Mouse (Mus musculus) C2C12 (cell line): ENCODE measurements at regions not wholly inside any gene's neighbourhood (a gene's known extent, or its start where the extent isn't known, plus 50 kb on each side); places are given as distances from the start of the nearest gene placed in this dataset.

ENCODE experiments used
- H3K27me3 ChIP-seq: one replicate; pipeline ENCODE4 v1.6.1; 2011; ENCODE audit not compliant: control insufficient read depth, insufficient read depth, insufficient read length
- H3K36me3 ChIP-seq: one replicate; pipeline ENCODE4 v1.6.1; 2011; ENCODE audit not compliant: control insufficient read depth, insufficient read depth
- H3K4me3 ChIP-seq: one replicate; pipeline ENCODE4 v1.5.1; 2011; ENCODE audit warnings: mild to moderate bottlenecking, control low read depth; ENCODE audit not compliant: poor library complexity, insufficient read depth, severe bottlenecking
- H3K79me2 ChIP-seq: one replicate; pipeline ENCODE4 v1.6.1; 2011; ENCODE audit not compliant: control insufficient read depth, insufficient read depth
- H3K79me3 ChIP-seq: one replicate; pipeline ENCODE4 v1.6.1; 2011; ENCODE audit warnings: low read depth, control low read depth
- H3ac ChIP-seq: one replicate; pipeline ENCODE3; 2011; ENCODE audit warnings: low read depth; ENCODE audit not compliant: control insufficient read depth, insufficient read length
- CEBPB ChIP-seq: IDR thresholded peaks from one replicate; pipeline ENCODE4 v1.6.1; 2011; ENCODE audit warnings: low read depth, mild to moderate bottlenecking, control low read depth, moderate library complexity
- CTCF ChIP-seq: IDR thresholded peaks from one replicate; pipeline ENCODE4 v1.5.1; 2011; ENCODE audit not compliant: control insufficient read depth, insufficient read depth, insufficient read length
- FOSL1 ChIP-seq: IDR thresholded peaks from one replicate; pipeline ENCODE4 v1.8.0; 2011; ENCODE audit warnings: mild to moderate bottlenecking, low read length; ENCODE audit not compliant: poor library complexity, insufficient read depth, severe bottlenecking
- MAX ChIP-seq: IDR thresholded peaks from one replicate; pipeline ENCODE4 v1.6.1; 2011; ENCODE audit warnings: mild to moderate bottlenecking, control low read depth
- MYOD1 ChIP-seq: IDR thresholded peaks from one replicate; pipeline ENCODE4 v1.6.1; 2011; ENCODE audit warnings: low read depth; ENCODE audit not compliant: control insufficient read depth, insufficient read length
- MYOG ChIP-seq: IDR thresholded peaks from one replicate; pipeline ENCODE4 v1.6.1; 2011; ENCODE audit not compliant: control insufficient read depth, insufficient read length; ENCODE audit errors: extremely low read depth
- USF1 ChIP-seq: IDR thresholded peaks from one replicate; pipeline ENCODE4 v1.6.1; 2011; ENCODE audit warnings: low read depth, mild to moderate bottlenecking, control low read depth, moderate library complexity

DNA sequence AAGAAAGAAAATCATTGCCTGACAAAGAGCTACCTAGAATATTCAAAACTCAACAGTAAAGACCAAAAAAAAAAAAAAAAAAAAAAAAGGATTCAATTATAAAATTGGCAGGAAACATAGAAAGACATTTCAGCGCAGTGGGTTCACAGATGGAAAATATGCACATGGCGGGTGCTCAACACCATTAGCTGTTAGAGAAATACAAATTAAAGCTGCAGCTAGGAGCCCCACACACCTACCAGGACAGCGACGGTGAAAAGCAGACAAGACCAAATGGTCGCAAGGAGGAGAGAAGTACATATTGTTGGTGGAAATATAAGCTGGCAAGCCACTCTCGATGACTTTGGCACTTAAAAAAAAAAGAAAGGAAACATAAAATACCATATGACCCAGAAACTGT, 183.6 kb upstream of the Rad23b start:
- no peak overlapping the region for H3K4me3 ChIP-seq
- no peaks in the 10 kb centered on the region for H3K79me3 ChIP-seq
- TF ChIP-seq MYOG (no peak), MYOD1 (no peak), USF1 (no peak), MAX (no peak), CEBPB (no peak), CTCF (no peak), FOSL1 (no peak)
- no peaks in the 10 kb centered on the region for H3K36me3 ChIP-seq
- no peaks in the 10 kb centered on the region for H3K27me3 ChIP-seq
- H3ac ChIP-seq, result no peak overlapping the region
- no peaks in the 10 kb centered on the region for H3K79me2 ChIP-seq

DNA sequence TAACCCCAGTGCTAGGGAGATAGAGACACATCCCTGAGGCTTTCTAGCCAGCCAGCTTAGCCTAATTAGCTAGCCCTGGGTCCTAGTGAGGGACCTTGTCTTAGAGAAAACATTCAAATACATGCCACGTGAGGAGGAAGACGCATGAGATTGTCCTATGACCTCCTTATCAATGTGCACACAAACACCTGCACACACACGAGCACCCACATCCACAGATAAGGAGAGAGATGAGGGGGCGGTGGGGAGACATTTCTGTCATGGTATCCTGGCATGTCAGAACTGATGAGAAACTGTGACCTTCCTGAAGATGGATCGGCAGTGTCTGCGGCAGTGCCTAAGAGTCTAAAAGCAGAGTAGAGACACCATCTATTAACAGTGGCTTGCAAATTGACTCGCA, 180.8 kb upstream of the Rad23b start:
- H3ac ChIP-seq, result no peak overlapping the region
- TF ChIP-seq MAX, result no peak
- TF ChIP-seq USF1, result no peak
- no peak for TF ChIP-seq CTCF
- no peak for TF ChIP-seq FOSL1
- no peak for TF ChIP-seq CEBPB
- no peak for TF ChIP-seq MYOD1
- TF ChIP-seq MYOG, result no peak
- H3K79me2 ChIP-seq, result no peaks in the 10 kb centered on the region
- no peaks in the 10 kb centered on the region for H3K36me3 ChIP-seq
- H3K4me3 ChIP-seq, result no peak overlapping the region
- no peaks in the 10 kb centered on the region for H3K79me3 ChIP-seq
- H3K27me3 ChIP-seq, result no peaks in the 10 kb centered on the region

DNA sequence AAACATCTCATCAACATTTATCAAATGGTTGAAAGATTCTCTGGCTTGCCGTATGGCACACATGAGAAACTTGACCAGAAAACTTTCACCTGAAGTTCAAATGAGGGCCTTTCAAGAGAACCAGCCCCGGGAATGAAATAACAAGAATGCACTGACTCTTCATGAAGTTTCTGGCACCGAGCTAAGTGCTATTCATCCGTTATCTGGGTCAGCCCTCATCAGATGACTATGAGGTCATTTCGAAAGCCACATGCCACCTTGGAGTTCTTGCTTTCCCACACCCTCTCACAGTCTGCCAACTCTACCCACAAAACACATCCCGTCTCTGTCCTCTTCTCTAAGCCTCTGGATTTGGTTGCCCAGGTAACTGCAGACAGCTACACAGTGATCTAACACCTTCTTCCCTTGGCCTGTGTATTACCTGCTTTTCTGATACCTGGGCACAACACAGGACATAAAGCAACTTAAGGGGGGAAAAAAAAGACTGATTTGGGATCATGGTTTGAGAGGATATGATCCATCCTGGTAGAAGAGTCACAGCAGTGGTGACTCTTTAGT, 177.4 kb upstream of the Rad23b start:
- Histone ChIP-seq H3K4me3 (no peak overlapping the region), H3K36me3 (no peaks in the 10 kb centered on the region)

DNA sequence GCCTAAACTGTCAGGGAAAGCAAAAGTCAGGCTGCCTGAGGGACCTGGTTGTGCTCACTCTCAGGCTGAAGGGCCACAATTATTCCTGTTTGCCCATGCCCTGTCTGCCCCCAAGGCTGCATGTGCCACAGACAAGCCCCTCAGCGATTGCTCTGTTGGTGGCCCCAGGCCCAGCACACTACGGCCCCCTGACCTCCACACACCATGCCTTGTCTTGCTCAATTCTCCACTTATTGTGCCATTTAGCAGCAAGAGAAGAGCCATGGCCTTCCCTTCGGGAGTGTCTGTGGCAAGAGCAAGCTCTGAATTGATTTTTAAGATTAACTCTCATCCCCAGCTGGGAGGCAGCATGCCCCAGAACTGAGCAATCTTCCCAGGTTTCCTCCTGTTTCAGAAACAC, 173.8 kb upstream of the Rad23b start:
- Histone ChIP-seq H3K4me3 (no peak overlapping the region), H3ac (no peak overlapping the region), H3K79me3 (no peaks in the 10 kb centered on the region), H3K79me2 (no peaks in the 10 kb centered on the region), H3K27me3 (no peaks in the 10 kb centered on the region), H3K36me3 (no peaks in the 10 kb centered on the region)
- TF ChIP-seq USF1 (no peak), MYOG (no peak), CTCF (no peak), CEBPB (no peak), MYOD1 (no peak), FOSL1 (no peak), MAX (no peak)

More for the DNA sequence above, 177.4 kb upstream of the Rad23b start:
- no peaks in the 10 kb centered on the region for H3K79me3 ChIP-seq
- no peaks in the 10 kb centered on the region for H3K79me2 ChIP-seq
- H3K27me3 ChIP-seq, result no peaks in the 10 kb centered on the region
- no peak overlapping the region for H3ac ChIP-seq
- TF ChIP-seq MAX (no peak), FOSL1 (no peak), USF1 (no peak), MYOD1 (no peak), MYOG (no peak), CTCF (no peak), CEBPB (no peak)

DNA sequence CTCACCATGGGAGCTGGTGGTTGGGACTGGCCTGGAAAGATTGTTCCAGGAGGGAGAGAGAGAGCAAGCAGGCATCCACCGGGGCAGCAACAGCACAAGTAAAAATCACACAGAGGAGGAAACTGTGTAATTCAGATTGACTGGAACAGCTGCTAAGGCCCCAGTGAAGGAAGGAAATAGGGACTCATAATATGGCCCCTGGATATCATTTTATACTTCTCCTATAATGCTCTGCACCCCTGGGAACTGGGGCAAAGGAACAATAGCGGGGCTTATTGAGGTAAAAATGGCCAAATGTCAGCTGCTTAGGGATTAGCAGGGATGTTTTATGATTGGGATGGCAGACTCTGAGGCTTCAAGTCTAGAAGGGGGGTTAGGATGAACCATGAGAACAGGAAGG, 170.4 kb upstream of the Rad23b start:
- no peaks in the 10 kb centered on the region for H3K79me2 ChIP-seq
- no peak overlapping the region for H3K4me3 ChIP-seq
- H3ac ChIP-seq, result no peak overlapping the region
- TF ChIP-seq MYOG (no peak), MYOD1 (peak; percentile 89)
- no peaks in the 10 kb centered on the region for H3K79me3 ChIP-seq
- H3K27me3 ChIP-seq, result no peaks in the 10 kb centered on the region
- no peaks in the 10 kb centered on the region for H3K36me3 ChIP-seq

DNA sequence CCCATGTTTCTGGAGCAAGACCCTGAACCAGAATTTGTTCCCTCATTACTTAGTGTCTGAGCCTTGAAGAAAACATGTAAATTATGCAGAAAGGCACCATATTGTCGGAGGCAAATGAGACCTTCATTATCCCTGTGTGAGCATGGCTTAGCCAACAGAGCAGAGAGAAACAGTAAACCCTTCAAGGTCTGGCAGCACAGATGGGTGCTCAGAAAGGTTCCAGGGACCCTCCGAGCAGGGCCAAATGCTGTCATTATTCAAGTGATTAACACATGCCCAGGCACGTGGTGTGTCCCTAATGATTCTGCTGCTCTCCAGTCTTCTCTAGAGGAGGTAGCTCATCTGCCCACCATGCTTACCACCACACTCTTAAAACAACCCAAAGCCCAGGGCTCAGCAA, 166.3 kb upstream of the Rad23b start:
- Histone ChIP-seq H3K4me3 (no peak overlapping the region), H3K27me3 (no peaks in the 10 kb centered on the region), H3ac (no peak overlapping the region), H3K79me2 (no peaks in the 10 kb centered on the region), H3K79me3 (no peaks in the 10 kb centered on the region), H3K36me3 (no peaks in the 10 kb centered on the region)
- TF ChIP-seq MAX (no peak), CTCF (no peak), MYOD1 (no peak), FOSL1 (no peak), USF1 (no peak), MYOG (no peak), CEBPB (no peak)
